Mouse (Mus musculus) ZHBTc4 (cell line): Measurements from ENCODE around the gene Filip1.
"Not testable (repeated sequence)": the region's sequence is repeated elsewhere in the genome, so short reads cannot be mapped to it uniquely, and the experiment has no call there.

Experiments used
- DNase-seq: peaks from one replicate; pipeline ENCODE4 v3.0.0-alpha.2; 2011; ENCODE audit warnings: low read depth, low spot score

Gene Filip1

DNA sequence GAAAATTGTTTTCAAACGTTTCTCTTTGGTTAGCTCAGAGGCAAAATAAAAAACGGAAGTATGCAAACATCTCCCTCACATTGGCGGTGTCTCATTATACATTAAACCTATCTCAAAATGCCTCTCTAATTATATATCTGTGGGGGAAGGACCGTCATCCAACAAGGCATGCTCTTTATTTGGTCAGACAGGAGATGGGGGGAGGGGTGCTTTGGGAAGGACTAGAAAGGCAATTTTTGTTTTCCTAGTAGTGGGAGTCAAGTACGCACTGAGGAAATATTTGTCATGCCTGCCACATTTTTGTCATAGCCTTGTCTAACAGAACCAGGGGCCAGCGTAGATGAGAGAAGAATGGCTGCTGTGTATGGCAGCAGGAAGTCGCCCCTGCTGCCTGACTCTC lies at the start of gene Filip1:
Filip1 (minus strand) TSS at position 101 of the 400 bp plus-strand sequence.
- no peak for DNase-seq

DNA sequence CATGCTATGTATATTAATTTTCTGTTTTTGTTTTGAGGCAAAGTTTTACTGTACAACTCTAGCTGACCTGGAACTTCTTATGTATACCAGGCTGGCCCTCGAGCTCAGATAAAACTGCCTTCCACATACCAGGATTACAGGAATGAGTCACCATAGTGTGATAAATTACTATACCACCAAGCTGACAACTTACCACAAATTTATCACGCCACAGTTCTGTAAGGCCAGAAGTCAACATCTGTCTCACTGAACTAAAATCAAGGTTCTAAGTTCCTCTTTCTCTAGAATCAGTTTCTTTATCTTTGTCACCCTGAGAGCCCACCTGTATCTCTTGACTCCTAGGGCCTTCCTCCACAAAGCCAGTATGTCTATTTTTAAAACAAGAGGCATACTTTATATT lies 45.0 kb upstream of the Filip1 start:
- DNase-seq: no peak

DNA sequence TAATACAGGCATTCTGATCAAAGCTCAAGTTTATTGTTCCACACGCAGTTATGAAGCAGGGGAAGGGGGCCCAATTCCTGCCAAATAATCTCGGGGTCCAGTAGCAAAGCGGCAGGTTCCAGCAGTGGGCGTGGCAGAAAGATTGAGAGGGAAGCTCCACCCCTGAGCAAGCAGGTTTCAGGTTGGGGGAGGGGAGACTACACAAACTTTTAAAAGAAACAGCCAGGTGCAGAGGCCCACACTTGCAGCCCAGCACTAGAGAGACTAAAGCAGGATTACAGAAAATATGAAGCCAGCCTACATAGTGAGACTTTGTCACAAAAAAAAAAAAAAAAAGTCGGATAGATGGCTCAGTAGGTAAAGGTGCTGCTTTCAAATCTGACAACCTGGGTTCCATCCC lies 40.3 kb upstream of the Filip1 start:
- DNase-seq: no peak

DNA sequence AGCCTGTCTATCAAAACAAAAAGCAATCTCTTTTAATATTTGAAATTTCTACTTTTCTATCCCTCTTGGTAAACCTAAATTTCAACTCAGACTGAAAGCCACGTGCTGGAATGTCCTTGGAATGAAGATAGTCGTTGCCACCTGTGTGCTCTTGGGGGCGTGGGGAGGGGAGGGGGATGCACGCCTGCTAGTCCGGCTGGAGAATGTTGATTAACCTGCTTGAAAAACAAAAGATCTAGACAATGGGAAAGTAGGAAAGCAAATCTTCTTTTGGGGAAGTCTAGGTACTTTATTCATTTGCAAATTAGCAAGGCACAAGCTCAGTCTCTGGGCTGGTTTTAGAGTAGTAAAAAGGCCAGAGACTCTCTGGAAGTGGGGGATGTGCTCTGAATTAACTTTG lies 36.6 kb upstream of the Filip1 start:
- DNase-seq: peak; percentile 65

DNA sequence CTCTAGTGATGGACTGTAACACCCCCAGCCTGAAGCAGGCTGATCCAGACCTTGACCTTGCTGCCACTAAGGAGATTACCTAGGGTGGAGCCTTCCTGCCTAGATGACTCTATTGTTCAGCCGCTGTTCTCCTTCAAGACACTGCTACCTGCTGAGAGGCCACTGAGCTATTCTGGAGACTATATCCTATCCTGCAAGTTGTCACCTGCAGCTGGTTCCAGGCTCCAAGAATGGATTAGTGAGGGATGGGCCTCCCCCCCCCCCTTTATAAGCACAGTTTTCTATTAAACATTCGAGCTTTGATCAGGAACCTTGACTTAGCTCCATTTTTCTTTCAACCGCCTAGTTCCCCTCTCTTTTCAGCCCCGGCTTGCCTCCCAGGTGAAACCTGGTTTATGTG lies 31.6 kb upstream of the Filip1 start:
- peak; percentile 64 for DNase-seq

DNA sequence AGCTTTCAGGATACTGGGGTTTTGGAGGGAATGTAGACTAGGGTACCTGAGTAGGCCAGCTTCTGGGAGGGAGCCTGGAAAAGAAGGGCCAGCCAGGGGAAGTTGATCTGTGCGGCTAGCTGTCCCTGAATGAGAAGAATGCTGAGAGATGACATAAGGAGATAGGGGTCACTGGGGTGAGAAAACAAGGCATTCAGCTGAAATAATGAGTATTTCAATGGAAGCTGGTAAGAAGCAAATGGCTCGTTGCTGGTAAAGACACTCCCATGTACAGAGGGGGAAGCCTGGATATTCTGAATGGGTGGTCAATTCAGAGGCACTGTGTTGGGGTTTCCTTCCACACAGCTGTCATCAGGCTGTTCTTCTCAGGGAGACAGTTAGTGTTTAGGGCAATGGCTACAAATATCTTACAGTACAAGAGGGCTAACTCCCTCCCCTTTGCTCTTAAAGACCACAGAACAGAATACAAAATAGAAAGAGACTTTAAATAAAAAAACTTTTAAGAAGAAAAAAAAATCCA lies 26.7 kb upstream of the Filip1 start:
- no peak for DNase-seq

DNA sequence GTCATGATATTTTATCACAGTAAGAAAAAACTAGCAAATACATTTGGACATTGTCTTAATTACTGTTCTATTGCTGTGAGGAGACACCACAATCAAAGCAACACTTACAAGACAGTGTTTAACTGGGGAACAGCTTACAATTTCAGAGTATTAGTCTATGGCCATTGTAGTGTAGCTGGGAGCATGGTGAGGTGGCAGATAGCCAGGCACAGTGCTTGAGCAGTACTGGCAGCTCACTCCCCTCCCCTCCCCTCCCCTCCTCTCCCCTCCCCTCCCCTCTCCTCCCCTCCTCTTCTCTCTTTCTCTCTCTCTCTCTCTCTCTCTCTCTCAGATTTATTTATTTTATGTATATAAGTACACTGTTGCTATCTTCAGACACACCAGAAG lies 25.3 kb upstream of the Filip1 start:
- DNase-seq: no peak

DNA sequence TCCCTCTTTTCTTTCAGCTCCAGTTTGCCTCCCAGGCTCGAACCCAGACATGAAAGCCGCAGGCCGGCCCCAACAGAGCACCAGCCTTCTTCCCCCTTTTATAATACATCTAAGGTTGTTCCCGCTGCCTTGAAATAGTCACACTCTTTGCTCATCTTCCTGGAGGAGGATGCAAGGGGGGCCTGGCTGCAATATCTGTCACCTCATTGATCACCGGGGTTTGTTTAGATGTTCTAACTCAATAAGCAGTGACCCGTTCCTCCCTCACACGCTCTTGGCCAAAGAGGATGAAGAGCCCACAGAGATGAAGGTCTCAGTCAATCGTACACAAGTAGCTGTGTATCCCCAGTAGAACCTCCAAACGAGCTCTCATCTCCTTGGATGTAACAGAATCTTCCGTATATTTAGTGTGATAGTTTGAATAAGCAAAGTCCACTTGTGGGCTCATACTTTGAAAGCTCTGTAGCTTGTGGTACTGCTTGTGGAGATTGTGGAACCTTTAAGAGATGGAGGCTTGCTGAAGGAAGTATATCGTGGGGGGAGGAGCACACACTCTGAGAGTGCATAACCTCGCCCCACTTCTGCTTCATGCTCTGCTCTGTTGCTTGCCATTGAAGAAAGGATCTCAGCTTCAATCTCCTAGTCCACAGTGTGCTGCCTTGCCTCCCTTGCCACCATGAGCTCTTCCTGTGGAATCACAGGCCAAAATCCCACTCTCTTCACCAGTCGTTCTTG lies 24.8 kb upstream of the Filip1 start:
- DNase-seq: no peak

DNA sequence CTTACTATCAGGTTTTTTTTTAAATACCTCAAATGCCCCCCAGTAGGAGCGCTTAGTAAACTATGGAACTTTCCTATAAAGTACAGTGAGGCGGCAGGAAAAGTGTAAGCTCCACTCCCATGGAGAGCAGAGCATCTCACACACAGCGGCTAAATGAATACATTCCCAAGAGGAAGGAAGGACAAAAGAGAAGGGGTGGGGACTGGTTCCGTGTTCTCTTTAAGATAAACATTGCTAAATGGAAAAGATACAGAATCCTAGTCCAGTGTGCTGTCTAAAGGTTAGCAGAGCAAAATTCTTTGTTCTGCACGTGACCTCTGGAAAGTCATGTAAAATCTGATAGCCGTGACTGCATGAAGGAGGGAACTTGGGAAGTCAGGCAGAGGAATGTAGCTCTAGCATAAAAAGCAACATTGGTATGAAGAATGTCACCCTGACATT lies 13.9 kb upstream of the Filip1 start:
- DNase-seq: no peak

DNA sequence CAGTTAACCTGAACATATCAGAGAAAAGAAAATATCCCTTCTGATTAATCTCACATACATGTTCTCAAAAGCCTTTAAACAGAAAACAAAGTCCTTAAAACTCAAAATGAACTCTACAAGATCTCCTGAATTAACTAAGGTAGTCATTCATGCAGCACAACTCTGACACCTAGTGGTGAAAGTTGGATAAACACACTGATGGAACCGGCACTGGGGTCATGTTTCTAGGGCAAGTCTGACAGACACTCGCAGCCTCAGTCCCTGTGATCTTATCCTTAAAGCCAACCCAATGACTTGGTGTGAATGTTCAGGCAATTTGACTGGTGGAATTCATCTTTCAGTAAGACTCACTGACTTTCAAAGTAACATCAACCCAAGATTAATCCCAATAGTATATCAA lies 13.4 kb upstream of the Filip1 start:
- peak; percentile 84 for DNase-seq

DNA sequence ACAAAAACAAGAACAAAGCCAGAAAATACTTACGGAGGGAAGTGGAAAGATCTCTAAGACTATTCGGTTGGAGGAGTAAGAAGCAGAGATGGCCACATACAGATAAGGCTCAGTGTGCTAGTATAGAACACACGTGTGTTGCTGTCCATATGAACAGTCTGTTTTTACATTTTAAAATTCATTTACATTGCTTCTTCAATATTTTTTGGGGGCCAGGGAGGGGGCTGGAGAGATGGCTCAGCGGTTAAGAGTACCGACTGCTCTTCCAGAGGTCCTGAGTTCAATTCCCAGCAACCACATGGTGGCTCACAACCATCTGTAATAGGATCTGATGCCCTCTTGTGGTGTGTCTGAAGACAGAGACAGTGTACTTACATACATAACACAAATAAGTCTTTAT lies 12.7 kb upstream of the Filip1 start:
- not testable (repeated sequence) for DNase-seq

DNA sequence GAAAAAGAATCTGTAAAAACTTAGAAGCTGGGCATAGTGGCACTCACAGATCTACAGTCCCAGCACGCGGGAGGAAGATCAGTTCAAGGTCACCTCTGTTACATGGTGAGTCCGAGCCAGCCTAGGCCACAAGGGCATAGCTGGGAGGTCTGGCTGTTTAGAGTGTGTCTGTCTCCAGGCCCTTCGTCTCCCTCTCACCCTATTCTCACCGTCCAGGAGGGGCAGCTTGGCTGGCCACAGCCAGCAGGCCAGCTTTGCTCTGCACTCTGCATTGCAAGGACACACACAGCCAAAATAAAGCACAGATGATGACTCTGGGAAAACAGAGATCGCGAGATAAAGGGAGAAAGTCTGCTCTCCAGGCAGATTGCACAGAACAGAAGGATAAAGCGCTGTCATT lies 10.2 kb upstream of the Filip1 start:
- DNase-seq: peak; percentile 35

DNA sequence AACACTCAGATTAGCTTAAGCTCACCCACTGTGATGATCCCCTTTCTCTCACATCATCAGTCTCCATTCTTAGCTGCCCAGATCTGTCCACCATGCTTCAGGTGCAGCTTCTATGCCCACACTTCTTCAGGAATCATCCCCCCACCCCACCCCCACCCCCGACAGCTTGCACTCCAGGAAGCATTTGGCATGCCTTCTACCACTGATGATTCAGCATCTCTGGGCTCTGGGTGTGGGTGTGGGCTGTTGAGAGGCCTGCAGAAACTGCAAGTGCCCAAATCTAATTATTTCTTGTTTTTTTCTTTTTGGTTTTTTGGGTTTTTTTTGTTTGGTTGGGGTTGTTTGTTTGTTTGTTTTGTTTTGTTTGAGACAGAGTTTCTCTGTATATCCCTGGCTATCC lies 9.0 kb upstream of the Filip1 start:
- no peak for DNase-seq

DNA sequence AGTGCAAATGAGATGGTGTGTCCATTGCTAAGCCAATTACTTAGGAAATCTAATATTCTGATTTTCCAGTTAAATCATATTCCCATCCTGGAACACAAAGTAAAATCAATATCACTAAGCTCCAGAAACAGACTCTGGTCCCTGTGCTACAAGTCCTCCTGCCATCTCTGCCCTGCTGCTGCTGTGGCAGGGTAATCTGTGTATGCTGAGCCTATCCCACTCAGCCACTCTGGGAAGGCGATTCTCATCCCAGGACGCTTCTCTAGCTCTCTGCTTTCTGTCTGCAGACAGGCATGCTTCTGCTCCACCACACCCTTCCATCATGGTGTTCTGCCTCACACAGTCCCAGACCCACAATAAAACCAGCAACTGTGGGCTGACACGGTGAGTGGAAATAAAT lies 7.8 kb upstream of the Filip1 start:
- DNase-seq: no peak

DNA sequence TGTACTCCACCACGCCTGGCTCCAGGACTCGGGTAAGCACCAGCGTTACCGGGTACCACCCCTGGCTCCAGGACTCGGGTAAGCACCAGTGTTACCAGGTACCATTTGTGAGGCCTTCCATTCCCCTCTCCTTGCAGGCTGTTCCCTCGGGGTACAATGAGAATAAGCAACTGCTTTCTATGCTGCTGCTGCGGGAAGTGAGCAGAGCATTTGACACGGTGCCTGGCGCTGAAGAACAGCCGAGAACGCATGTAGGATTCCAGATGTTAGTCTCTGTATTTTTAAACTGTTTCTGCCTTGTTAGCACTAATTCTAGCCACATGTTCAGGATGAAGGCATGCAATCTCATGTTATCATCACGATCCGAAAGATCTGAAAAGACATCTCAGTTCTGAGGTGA lies 635 bp downstream of the Filip1 start:
- DNase-seq: no peak

DNA sequence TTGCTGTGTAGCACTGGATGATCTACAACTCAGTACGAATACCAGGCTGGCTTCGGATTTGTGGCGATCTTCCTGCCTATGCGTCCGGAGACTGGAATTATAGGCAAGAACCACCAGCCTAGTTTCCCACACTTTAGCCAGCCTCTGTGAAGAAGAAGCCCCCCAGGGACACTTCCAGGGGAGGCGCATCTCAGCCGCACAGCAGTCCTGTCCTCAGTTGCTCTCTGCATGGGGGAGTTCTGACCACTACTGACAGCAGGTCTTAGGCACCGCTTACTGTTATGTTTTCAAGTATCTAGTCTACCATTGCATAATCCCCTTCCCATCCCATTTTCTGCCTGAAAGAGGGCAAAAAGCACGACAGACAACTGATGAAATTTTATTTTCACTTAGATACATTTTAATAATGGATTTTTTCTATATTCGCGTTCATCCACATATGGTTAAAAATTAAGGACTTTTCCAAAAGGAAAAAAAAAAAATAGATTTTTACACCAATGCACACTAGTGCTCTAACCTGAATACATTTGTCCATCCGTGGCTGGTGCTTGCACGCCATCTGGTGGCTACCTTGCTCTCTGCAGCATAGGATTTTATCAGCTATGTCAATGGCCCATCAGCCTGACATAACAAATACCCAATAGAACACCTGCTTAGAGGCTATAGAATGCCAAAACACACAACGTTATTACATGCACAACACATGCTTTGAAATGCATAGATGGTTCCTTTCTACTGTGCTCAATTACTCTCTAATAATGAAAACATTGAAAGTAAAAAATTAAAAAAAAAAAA lies 10.1 kb downstream of the Filip1 start:
- peak; percentile 76 for DNase-seq

DNA sequence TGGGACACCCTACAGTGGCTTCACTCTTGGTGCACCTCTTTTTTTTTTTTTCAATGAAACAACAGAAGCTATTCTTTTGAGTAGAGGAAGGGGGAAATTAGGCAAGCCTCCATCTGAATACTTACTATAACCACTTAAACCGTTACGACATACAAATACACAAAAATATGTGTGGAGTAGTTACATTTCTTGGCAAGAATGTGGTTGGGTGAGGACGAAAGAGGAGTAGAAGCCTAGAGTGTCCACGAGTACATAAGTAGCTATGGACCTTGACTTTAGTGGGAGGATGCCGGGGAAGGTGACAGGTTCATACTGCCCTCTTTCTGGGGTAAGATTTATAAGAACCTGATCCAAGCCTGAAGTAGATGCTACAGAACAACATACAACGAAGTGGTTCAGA lies 15.4 kb downstream of the Filip1 start:
- DNase-seq: no peak

DNA sequence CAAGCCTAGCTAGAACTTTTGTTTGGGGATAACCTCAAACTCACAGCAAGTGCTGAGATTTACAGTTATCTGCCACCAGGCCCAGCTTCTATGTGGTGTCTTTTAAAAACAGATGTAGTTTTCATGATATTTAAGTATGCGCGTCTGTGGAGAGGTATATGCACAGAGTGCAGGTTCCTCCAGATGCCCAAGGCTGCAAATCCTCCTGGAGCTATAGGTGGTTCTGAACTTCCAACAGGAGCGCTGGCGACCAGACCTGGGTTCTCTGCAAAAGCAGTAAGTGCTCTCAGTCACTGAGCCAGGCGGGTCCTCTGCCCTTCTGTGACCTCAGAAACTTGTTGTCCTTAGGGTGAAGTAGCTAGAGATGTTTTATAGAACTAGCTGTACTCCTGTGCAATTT lies 18.4 kb downstream of the Filip1 start:
- DNase-seq: no peak

DNA sequence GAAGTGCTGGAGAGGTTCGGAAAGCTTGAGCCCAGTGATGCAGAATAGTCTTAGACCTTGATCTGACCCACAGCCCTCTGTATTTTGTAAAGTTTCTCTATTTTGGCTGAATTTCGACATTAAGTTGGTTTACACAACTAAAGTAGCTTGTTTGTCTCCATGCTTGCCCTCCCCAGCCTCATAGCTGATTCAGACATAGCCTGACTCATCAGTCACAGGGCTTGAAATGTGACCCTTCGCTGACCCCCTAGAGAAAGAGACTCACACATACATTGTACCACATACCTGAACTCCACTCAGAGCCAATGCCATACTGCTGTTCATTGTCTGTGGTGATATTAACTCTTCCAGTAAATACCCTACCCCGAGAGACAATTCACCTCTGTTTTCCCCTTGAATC lies 19.6 kb downstream of the Filip1 start:
- DNase-seq: no peak

DNA sequence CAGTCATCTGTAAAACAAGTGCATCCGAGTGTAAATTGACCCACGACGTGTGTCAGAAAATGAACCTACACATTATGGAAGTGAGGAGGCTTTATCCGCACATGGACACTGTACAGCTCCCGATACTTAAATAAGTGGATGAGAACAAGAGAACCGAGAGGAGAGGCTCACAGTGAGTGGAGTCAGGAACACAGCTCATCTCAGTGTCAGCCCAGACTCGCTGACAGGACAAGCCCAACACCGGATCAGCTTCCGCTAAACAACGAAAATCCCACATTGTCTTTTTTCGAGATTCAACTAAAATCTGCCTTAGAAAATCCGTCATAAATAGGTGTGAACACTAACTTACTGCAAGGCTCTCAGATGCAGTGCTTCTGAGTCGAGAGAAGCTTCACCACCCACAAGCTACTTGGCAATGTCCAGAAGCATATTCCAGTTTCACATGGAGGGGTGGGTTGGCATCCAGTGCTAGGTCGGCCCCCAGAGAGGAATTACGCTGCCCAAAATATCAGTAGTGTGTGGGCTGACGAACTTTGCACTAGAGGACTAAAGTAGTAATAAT lies 22.1 kb downstream of the Filip1 start:
- DNase-seq: no peak

DNA sequence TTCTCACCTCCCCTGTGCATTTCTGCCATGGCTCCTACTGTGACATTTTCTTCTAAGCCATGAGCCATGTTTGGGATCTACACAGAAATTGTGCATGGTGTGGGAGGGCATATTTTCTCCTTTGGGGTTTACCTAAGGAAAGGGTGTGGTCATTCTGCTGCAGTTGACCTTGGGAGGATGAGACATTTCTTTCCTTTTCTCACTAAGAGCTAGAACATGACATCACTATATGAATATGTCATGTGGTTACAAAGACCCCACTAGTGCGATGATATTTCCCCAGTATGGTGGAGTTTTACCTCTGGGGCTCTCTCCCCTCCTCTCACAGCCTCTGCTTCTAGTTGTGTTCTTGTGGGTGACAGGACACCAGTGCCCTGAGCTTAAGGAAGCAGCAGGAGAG lies 22.9 kb downstream of the Filip1 start:
- no peak for DNase-seq

DNA sequence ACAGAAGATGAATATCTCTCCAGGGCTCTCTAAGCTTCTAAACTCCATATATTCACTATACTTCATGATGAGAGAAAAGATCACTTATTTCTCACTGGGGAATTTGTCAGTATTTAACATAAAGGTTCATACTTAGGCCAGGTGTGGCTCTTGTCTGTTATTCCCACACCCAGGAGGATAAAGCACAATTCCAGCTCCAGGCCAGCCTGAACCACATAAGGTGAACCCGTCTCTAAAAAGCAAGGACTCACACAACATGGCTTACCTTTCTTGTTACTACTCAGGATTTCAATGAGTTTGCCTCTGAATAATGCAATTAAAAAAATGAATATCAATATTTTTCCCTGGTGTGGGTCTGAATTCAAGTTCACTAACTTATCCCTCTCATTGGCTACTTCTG lies 23.6 kb downstream of the Filip1 start:
- DNase-seq: no peak

DNA sequence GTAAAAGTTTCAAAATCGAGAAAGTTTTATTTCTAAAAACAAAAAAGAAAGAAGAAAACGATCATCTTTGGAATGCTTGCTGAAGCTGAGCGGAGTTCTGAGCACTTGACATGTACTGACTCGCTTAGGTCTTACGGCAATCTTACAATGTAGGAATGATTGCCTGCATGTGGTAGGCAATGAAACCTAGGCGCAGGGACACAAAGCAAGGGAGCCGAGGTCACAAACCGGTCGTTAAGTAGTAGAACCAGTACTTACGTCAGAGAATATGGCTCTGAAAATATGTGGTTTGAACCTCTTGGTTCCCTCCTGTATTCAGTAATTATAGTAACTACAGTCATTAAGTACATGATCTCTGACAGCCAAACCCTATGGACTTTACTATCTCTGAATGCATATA lies 29.4 kb downstream of the Filip1 start:
- no peak for DNase-seq
